Mouse (Mus musculus) kidney, postnatal 36 days (tissue): ENCODE results near the gene Lingo3.
"Not testable (repeated sequence)": the region's sequence is repeated elsewhere in the genome, so short reads cannot be mapped to it uniquely, and the experiment has no call there.

Experiments used
- DNase-seq, 2 experiments: peaks; one replicate each; pipeline ENCODE4 v3.0.0; 2021 to 2022; ENCODE audit warnings: mixed read lengths in 2 of 2

Lingo3 gene

DNA sequence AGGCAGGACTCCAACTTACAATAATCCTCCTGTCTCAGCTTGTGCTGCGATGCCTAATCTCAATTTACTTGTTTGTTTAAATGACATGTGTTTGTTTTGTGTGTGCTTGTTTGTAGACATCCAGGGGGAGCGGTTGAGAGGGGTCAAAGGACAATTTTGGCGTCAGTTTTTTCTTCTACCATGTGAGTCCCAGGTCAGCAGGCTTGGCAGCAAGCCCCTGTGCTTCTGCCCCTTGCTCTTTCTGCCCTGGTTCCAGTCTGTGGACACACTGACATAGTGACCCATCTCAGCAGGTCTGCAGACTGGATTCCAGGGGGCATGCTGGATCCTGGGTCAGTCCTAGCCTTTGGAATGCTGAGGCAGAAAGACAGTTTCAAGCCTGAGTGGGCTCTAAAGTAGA lies 24.4 kb downstream of the Lingo3 start:
- DNase-seq = peak; percentile 81 to 84

DNA sequence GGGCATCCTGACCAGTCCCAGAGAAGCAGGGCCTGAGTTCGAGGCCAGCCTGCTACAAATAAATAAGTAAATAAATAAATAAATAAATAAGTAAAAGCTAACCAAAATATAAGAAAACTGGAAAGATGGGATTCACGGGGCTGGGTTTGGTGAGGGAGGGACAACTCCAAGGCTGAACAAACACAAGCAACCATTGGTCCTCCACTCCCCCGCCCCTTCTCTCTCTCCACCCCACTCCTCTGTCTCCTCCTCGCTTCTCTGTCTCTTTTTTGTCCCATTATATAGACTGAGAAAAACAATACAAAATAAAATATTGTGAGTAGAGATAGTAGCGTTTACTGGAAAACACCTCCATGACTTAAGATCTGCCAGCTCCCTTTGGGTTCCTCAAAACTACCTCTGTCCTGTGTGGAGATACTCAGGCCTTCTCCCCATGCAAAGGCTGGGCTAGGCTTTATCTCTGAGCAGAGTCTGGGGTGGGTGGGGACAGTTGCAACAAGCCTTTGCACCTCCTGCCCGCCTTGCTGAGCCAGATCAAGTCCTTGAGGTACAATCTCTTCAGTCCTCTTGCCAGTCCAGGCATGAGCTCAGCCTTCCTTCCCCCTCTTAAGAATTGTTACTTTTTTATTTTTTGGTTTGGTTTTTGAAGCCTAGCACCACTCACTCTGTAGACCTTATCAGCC lies 25.1 kb downstream of the Lingo3 start:
- no peak for DNase-seq

DNA sequence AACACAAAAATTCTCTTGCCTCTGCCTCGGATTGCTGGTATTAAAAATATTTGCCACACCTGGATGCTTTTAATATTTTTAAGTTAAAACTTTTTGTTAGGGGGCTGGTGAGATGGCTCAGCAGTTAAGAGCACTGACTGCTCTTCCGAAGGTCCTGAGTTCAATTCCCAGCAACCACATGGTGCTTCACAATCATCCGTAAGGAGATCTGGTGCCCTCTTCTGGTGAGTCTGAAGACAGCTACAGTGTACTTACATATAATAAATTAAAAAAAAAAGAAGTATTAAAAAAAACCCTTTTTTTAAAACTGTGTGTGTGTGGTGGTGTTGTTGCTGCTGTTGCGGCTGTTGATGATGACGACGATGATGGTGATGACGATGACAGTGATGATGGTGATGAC lies 25.9 kb downstream of the Lingo3 start:
- DNase-seq = not testable (repeated sequence)

DNA sequence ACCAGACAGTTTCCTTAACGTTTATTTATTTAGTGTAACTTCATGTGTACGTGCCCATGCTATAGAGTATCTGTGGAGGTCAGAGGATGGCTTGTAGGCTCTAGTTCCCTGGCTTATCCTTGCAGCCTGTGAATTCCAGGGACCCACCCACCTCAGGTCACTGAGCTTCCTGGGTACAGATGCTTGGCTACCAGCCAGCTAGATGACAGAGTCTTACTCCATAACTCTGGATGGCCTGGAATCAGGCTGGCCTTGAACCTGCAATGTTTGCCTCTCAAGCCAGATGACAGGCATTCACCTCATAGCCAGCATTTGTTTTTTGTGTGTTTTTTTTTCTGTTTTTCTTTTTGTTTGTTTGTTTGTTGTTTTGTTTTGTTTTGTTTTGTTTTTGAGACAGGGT lies 26.7 kb downstream of the Lingo3 start:
- no peak for DNase-seq

DNA sequence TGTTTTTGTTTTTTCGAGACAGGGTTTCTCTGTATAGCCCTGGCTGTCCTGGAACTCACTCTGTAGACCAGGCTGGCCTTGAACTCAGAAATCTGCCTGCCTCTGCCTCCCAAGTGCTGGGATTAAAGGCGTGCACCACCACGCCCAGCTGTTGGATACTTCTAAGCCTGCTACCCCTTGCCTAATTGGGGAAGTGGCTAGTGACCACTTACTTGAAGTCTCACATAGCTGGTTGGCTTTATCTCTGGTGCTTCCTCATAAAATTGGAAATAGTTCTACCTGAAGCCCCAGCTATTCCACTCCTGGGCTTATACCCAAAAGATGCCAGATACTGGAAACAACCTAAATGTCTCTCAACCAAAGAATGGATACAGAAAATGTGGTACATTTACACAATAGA lies 27.5 kb downstream of the Lingo3 start:
- DNase-seq = not testable (repeated sequence)

DNA sequence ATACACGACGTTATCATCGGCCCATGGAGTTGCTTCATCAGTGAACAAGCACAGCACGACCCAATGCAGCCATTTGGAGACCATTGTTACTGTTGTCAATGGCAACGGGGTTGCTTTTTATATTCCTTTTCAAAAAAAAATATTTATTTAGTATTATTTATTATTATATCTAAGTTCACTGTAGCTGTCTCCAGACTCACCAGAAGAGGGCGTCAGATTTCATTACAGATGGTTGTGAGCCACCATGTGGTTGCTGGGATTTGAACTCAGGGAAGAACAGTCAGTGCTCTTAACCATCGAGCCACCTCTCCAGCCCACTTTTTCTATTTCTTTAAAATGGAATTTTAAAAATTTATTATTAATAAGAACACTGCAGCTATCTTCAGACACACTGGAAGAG lies 29.0 kb downstream of the Lingo3 start:
- no peak for DNase-seq

DNA sequence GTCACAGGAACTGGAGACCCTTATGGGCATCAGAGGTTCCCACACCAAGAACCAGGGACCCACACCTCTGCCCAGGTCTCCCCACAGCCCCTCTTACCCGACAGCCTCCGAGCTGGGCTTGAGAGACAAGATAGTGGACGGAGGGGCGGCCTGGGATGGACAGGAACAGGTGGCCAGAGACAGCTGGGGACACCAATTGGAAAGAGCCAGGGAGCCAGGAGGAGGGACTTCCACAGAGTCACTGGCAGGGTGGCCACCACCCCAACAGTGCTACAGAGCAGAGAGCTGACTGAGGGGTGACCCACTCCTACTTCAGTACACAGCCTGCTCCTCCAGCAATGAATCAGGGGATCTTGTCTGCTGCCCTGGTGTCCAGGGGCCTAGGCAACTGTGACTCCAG lies 30.5 kb downstream of the Lingo3 start, which contains the start of gene Jsrp1:
Gene Jsrp1, minus strand, starts transcription at position 133 of the 400 bp plus-strand sequence.
- DNase-seq = no peak

DNA sequence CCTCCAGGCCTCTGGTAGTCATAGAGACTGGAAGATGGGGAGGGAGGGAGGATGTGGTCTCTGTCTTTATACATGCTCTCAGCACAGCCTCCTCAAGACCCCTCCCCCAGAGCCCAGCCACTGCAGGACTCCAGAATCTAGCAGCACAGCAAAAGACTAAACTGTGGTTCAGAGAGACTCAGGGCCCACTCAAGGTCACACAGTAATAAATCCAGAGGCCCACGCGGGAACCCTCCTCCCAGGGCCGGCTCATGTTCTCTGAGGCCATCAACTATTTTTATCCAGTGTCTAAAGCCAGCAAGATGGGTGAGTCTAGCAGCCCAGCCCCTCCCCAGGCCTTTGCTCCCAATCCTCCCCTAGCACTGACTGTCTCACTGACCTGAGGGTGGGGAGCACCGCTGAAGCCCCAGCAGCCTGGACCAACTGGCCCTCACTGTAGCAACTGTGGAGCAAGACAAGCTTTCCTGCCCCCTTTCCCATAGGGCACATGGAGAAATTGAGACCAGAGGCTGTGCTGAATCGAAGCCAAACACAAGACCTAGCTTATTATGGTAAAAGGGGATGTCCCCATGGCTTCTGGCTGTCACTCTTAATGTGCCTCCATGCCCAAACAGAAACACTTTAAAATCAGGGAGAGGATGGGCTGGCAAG lies 31.3 kb downstream of the Lingo3 start:
- no peak for DNase-seq

DNA sequence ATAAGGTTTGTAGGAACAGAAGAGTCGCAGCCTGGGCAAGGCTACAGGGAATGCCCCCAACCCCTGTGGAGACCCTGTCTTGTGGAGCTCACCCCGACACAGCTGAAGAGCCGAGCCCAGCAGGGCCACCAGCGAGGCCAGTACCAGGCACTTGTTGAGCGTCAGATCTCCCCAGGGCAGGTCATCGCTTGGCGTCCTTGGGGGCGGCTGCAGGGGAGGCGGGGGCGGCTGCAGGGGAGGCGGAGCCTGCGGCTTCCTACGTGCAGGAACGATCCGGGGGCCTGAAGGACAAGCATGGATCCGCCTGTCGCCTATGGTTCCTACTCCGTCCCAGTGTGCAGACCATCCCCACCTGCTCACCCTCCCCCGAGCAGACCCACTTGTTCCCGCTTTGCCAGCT lies 33.8 kb downstream of the Lingo3 start:
- no peak for DNase-seq

DNA sequence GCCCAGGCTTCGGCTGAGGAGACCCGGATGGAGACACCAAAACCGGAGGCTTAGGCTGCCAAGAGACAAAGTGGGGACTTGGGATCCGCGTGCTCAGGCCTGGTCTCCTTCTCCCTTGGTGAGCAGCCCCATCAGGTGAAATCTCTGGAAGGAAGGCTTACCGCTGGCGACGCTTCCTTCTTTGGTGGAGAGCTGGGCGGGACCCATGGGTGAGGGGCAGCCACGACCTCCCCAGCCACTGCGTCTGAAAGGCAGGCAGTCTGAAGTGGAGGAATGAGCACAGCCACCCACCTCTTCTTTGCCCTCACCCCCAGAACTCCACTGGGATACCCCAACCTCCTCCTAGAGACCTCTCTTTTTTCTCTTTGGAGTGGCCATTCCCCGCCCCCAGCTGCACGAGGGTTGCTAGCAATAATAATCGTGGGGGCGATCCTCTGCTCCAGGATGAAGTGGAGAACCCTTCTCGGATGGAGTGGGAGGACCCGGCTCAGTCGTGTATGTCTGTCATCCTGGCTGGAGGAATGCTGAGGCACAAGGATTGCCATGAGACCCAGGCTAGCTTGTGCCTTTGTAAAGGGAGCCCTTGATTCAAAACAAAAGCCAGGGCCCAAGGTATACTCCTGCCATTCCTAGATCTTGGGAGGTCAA lies 34.7 kb downstream of the Lingo3 start:
- no peak for DNase-seq

DNA sequence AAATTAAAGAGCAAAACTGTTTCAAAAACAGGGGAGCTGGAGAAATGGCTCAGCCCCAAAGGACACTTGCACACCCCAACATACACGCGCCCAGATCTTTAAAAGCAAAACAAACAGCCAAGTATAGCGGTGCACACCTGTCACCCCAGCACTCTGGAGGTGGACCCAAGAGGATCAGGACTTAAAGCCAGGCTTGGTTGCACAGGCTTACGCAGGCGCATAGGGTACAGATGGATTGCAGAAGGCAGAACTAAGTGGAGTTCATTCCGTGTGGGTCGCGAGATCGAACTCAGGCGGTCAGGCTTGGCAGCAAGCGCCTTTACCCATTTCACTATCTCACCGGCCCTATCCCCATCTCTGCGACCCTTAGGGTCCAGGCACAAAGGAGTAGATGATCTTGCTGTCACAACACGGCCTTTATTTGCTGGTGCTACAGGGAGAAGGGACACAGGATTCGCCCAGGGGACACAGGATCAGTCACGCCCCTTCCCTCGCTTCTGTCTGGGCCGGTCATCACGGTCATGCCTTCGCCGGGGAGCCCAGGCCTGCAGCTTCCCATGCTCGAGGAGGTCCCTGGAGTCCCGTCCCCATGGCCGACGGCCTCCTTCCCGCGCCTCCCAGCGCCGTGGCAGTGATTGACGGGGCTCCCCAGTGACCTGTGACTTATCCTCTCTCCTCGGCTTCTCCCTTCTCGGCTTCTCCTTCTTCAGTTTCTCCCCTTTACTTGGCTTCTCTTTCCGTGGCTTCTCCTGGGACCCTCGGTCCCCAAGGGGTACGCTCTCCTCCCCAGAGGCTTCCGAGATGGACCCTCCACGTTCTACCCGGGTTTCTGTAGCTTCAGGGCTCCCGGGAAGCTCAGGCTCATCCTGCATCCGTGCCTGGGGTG lies 35.5 kb downstream of the Lingo3 start:
- no peak for DNase-seq

DNA sequence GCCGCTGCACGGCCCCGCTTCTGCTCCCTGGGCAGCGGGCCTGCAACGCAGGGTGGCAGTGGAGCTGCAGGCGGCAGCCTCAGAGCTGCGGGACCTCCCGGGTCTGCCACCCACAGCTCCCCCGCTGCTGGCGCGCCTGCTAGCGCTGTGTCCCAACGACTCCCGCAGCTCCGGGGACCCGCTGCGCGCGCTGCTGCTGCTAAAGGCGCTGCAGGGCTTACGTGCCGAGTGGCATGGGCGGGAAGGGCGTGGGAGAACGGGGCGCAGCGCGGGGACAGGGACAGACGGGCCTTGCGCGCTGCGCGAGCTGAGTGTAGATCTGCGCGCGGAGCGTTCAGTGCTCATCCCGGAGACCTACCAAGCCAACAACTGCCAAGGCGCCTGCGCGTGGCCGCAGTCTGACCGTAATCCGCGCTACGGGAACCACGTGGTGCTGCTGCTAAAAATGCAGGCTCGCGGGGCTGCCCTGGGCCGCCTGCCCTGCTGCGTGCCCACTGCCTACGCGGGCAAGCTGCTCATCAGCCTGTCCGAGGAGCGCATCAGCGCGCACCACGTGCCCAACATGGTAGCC lies 36.7 kb downstream of the Lingo3 start:
- peak; percentile 74 to 82 for DNase-seq

DNA sequence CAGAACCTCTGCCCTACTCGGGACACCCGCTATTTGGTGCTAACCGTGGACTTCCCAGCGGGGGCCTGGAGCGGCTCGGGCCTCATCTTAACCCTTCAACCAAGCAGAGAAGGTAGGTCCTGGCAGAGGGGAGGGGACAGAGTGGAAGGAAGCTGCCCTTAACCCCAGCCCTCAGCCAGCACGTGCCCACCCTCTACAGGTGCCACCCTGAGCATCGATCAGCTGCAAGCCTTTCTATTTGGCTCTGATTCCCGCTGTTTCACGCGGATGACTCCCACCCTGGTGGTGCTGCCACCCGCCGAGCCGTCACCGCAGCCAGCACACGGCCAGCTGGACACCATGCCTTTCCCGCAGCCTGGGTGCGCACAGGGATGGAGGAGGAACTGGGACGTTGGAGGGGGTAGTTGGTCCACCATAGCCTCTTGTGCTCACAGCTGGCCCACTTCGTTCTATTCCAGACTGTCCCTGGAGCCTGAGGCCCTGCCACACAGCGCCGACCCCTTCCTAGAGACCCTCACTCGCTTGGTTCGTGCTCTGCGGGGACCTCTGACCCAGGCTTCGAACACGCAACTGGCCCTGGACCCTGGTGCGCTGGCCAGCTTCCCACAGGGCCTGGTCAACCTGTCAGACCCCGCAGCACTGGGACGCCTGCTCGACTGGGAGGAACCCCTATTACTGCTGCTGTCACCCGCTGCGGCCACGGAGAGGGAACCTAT lies 37.3 kb downstream of the Lingo3 start:
- no peak for DNase-seq

DNA sequence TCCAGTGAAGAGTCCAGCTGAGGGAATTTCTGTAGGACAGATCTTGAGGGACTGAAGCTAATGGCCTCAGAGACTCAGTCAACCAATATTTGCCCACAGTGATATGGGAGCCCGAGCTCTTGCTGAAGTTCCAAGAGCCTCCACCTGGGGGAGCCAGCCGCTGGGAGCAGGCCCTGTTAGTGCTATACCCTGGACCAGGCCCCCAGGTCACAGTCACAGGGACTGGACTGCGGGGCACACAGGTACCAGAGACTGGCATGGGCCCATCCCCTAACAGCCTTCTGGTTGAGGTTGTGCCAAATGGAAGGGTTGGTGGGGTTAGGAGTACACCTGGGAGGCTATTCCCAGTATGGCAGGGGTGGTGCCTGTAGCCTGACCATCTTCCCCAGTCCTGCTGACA lies 37.9 kb downstream of the Lingo3 start:
- peak; percentile 55 to 91 for DNase-seq

DNA sequence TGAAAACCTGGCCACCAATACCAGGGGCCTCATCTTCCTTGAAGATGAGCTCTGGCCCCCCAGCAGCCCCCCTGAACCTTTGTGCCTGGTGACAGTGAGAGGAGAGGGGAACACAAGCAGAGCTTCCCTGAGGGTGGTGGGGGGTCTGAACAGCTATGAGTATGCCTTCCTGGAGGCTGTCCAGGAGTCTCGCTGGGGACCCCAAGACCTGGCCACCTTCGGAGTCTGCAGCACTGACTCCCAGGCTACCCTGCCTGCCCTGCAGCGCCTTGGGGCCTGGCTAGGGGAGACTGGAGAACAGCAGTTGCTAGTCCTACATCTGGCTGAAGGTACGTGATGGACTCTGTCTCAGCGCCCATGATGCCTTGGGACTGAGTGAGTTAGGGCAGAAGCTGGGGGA lies 38.5 kb downstream of the Lingo3 start:
- no peak for DNase-seq

DNA sequence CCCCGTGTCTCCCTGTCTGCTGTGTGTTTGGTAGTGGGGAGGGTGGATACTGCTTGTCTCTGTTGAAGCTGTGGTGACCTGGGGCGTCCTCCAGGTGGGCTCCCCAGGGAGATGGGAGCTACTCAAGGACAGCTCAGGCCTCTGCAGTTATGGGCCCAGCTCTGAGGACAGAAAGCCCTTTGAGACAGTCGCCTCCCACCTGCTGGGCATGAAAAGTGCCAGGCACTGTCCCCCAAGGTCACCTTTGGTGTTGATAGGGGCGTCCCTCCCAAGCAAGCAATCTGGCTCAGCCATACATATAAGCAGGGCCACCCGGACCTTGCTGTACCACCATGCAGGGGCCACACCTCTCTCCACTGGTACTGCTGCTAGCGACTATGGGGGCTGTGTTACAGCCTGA lies 38.9 kb downstream of the Lingo3 start, which contains the start of gene Amh:
Gene Amh, plus strand, starts transcription at position 328 of the 400 bp plus-strand sequence.
- no peak for DNase-seq

DNA sequence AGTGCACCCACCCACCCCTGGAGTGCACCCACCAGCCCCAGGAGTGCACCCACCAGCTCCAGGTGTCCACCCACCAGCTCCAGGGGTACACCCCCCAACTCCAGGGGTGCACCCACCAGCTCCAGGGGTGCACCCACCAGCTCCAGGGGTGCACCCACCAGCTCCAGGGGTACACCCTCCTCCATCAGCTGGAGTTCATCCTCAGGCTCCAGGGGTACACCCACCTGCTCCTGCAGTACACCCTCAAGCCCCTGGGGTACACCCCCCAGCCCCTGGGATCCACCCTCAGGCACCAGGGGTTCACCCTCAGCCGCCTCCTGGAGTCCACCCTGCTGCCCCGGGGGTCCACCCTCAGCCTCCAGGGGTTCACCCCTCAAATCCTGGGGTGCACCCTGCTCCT lies 39.5 kb downstream of the Lingo3 start:
- no peak for DNase-seq

DNA sequence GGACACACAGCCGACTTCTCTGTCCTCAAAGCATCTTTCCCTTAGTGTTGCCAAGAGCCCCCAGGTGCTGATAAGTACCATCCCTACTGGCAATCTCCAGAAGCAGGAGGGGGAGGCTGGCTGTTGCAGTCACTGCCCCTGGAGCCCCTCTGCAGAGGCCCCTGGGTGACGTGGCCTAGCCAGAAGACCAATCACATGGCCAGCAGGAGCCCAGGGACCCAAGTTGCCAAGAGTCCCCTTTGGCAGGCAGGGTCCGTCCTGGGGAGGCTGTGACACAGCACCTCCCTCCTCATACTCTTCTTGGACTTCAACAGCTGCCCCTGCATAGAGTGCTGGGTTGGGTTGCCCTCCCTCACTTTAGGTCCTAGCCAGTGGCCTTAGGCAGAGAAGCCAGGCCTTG lies 40.8 kb downstream of the Lingo3 start:
- no peak for DNase-seq

DNA sequence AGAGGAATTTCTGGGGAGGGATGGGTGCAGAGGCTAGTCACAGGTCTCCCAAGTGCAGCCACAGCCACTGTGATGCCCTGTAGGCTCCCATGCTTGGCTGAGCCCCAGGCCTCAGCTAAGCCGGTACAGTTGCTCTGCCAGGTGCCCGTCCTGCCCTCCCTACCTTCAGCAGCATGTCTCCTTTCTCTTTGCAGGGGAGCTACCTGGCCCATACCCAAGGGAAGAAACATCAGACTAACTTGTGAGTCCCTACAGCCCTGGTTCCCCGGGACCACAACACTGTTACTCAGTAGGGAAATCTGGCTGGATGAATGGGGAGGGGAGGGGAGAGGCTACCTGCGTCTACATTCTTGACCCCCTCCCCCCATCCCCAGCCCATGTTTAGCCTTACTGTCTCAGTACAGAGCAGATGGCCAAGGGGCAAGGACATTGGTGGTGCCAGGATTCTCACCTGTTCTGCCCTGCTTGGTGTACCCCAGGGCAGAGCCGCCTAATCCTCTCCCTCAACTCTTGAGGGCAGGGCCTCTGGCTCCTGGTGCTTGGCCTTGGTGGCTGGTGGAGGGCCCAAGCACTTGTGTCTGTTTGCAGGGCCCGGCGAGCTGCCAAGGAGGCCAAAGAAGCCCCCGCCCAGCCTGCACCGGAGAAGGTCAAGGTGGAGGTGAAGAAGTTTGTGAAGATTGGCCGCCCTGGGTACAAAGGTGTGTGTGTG lies 41.5 kb downstream of the Lingo3 start:
- no peak for DNase-seq

DNA sequence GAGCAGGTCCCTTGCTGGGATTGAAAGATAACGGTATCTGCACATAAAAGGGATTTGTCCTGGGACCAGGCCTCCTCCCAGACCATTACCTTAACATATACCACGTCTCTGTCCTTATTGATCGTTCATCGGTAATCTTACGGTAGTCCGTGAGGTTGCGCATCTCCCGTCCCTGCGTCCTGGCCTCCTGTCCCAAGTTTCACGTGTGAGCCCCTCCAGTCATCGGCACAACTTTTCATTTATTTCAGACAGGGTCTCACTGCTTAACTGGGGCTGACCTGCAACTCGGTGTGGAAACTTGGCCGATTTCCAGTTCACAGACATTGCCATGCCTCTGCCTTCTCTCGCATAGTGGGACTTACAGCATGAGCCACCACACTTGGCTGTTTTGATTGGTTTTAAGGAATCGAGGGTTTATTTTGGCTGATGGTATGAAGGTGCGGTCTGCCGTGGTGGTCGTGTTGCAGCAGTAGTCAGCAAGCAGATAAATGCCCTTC lies 44.7 kb downstream of the Lingo3 start:
- DNase-seq = no peak
